Mouse (Mus musculus) testis, adult 2 months (tissue): Measurements from ENCODE around the gene Ptcd3.

Experiments used
- CTCF ChIP-seq: fragments of 200-500 bp; IDR thresholded peaks from 2 replicates; pipeline ENCODE4 v1.5.1; 2012; ENCODE audit warnings: low read depth, mild to moderate bottlenecking, inconsistent platforms, low read length, moderate library complexity; ENCODE audit not compliant: control insufficient read depth, insufficient read depth, insufficient replicate concordance
- POLR2A ChIP-seq: fragments of 200-500 bp; IDR thresholded peaks from 2 replicates; pipeline ENCODE4 v1.6.1; 2012; ENCODE audit warnings: low read depth, mild to moderate bottlenecking, inconsistent platforms, low read length, moderate library complexity; ENCODE audit not compliant: control insufficient read depth

GRCm38 (mm10) chr6:71930830-71931437 is 22.4 kb upstream of the Ptcd3 start:
- TF ChIP-seq CTCF, result no peak
- TF ChIP-seq POLR2A, result no peak
